Mouse (Mus musculus): ENCODE data around the gene Slc25a30. TPM values are rescaled to one million over a fixed set of nuclear protein-coding genes. Genes with fewer than 3 reads are reported as not detected.

Gene Slc25a30
- polyA plus RNA-seq, 2 experiments, result 2.0 to 3.8 TPM

DNA sequence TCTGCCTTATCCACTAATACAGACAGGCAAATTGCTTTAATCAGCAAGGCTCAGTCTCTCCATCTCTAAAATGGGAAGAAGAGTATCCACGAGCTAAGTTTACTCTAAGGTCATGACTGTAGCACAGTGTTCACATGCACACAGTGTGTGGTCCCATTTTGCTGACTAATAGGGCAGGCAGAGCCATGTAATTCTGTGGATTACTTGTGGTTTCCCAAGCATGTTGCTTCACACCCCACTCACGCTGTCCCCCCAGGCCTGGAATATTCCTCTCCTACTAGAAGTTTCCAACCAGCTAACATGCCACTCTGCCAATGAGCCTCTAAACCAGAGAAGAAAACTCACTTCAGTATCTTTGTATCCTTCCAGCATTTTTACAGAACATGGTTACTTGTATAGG lies 31.7 kb upstream of the Slc25a30 start:
- Histone ChIP-seq H3K4me2 (ENCODE audit: low read depth) (no peak overlapping the region), H3K4me1 (replicated peaks; ENCODE audit: control insufficient read depth in 2 of 2, insufficient read depth in 2 of 2, low read length in 1 of 2) (no peaks in the 10 kb centered on the region), H3K36me3 (replicated peaks; ENCODE audit: control insufficient read depth, insufficient read depth, low read depth) (no peaks in the 10 kb centered on the region), H3K9ac (replicated peaks) (no peak overlapping the region), H3K9me3 (ENCODE audit: control insufficient read depth, low read length) (no peaks in the 10 kb centered on the region), H3K4me3 (ENCODE audit: insufficient read depth in 1 of 2, low read depth in 2 of 2, low read length in 2 of 2) (no peak overlapping the region), H3K27ac (no peak overlapping the region), H3K27me3 (ENCODE audit: control insufficient read depth, insufficient read depth, low read length) (no peaks in the 10 kb centered on the region)
- DNase-seq (ENCODE audit: low read depth in 3 of 3, low spot score in 3 of 3), result no peak
- 46% methylated on average over 2 of the region's 2 CpGs for WGBS (ENCODE audit: insufficient replicate concordance)
- TF ChIP-seq EP300 (IDR thresholded peaks at IDR 0.05; ENCODE audit: low read depth) (no peak), CTCF (IDR thresholded peaks at IDR 0.05; ENCODE audit: low read depth) (no peak)
- no peak for ATAC-seq (ENCODE audit: insufficient read depth)

DNA sequence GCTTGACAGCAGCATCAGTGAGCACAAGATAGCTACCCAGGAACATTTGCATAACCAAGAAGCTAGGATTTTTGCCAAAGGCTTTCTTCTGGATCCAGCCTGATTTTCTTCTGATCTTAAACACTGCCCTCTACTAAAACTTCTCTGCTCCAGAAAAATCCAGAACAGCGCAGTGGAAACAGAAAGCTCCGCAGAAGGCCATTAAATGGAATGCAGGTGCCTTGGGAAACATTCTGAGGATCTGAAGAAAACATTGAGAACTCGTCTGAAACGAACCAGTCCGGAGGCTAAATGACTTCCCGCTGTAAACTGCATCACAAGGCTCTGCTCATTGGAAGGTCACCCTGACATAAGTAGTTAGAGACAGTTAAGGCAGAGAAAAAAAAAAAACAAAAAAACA lies 23.1 kb upstream of the Slc25a30 start:
- Histone ChIP-seq H3K9ac (replicated peaks) (no peak overlapping the region), H3K4me2 (ENCODE audit: low read depth) (no peak overlapping the region), H3K4me3 (ENCODE audit: insufficient read depth in 1 of 2, low read depth in 2 of 2, low read length in 2 of 2) (no peak overlapping the region), H3K36me3 (replicated peaks; ENCODE audit: control insufficient read depth, insufficient read depth, low read depth) (no peaks in the 10 kb centered on the region), H3K27ac (no peak overlapping the region), H3K9me3 (ENCODE audit: control insufficient read depth, low read length) (no peaks in the 10 kb centered on the region), H3K27me3 (ENCODE audit: control insufficient read depth, insufficient read depth, low read length) (no peaks in the 10 kb centered on the region; the same call in 1 of the 2 replicates), H3K4me1 (replicated peaks; ENCODE audit: control insufficient read depth in 2 of 2, insufficient read depth in 2 of 2, low read length in 1 of 2) (no peaks in the 10 kb centered on the region)
- ATAC-seq (ENCODE audit: insufficient read depth), result no peak
- 65% methylated on average over 6 of the region's 6 CpGs for WGBS (ENCODE audit: insufficient replicate concordance)
- no peak for DNase-seq (ENCODE audit: low read depth in 3 of 3, low spot score in 3 of 3)
- TF ChIP-seq CTCF (IDR thresholded peaks at IDR 0.05; ENCODE audit: low read depth) (no peak), EP300 (IDR thresholded peaks at IDR 0.05; ENCODE audit: low read depth) (no peak)

- Histone ChIP-seq H3K27me3 (ENCODE audit: control insufficient read depth, insufficient read depth, low read length) (no peaks in the 10 kb centered on the region; the same call in 1 of the 2 replicates), H3K4me3 (ENCODE audit: insufficient read depth in 1 of 2, low read depth in 2 of 2, low read length in 2 of 2) (no peak overlapping the region), H3K27ac (no peak overlapping the region), H3K4me1 (replicated peaks; ENCODE audit: control insufficient read depth in 2 of 2, insufficient read depth in 2 of 2, low read length in 1 of 2) (no peaks in the 10 kb centered on the region), H3K9ac (replicated peaks) (no peak overlapping the region), H3K36me3 (replicated peaks; ENCODE audit: control insufficient read depth, insufficient read depth, low read depth) (no peaks in the 10 kb centered on the region), H3K9me3 (ENCODE audit: control insufficient read depth, low read length) (no peaks in the 10 kb centered on the region), H3K4me2 (ENCODE audit: low read depth) (no peak overlapping the region)
- WGBS (ENCODE audit: insufficient replicate concordance), result 65% methylated on average over 8 of the region's 8 CpGs
- DNase-seq (ENCODE audit: low read depth in 3 of 3, low spot score in 3 of 3), result no peak
- no peak for ATAC-seq (ENCODE audit: insufficient read depth)
- TF ChIP-seq CTCF (IDR thresholded peaks at IDR 0.05; ENCODE audit: low read depth) (no peak), EP300 (IDR thresholded peaks at IDR 0.05; ENCODE audit: low read depth) (no peak)
Measured at GRCm38 (mm10) chr14:75807800-75808199, 21.0 kb upstream of the Slc25a30 start.

DNA sequence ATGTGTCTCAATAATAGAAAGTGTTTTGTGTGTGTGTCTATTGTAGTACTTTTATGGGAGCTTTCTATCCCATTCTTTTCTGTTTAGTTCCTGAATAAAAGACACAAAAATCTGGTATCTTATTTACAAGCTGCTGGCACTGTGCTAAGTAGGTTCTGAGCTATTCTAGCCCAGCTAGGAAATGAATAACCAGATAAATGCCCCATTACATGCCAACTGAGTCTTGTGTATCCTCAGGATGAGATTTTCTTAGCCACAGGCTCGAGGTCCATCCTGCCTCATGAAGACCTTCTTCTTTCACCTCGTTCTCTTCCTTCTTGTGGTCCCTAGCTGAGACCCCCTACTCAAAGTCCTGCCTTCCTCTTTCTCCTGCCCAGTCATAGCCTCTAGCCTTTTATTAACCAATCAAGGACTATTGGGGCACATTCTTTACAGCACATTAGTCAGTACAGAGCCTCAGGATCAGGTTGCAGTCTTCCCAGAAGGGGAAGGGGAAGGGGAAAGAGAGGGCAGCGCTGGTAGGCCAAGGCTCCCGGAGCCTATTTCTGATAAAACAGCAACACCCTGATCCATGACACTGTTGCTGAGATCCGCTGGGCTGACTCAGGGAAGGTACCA lies 11.0 kb upstream of the Slc25a30 start:
- Histone ChIP-seq H3K4me3 (ENCODE audit: insufficient read depth in 1 of 2, low read depth in 2 of 2, low read length in 2 of 2) (no peak overlapping the region), H3K27me3 (ENCODE audit: control insufficient read depth, insufficient read depth, low read length) (no peaks in the 10 kb centered on the region; the same call in 1 of the 2 replicates), H3K36me3 (replicated peaks; ENCODE audit: control insufficient read depth, insufficient read depth, low read depth) (no peaks in the 10 kb centered on the region), H3K9ac (replicated peaks) (no peak overlapping the region), H3K9me3 (ENCODE audit: control insufficient read depth, low read length) (no peaks in the 10 kb centered on the region), H3K27ac (no peak overlapping the region), H3K4me2 (ENCODE audit: low read depth) (no peak overlapping the region), H3K4me1 (replicated peaks; ENCODE audit: control insufficient read depth in 2 of 2, insufficient read depth in 2 of 2, low read length in 1 of 2) (no peaks in the 10 kb centered on the region)
- DNase-seq (ENCODE audit: low read depth in 3 of 3, low spot score in 3 of 3), result no peak
- no peak for ATAC-seq (ENCODE audit: insufficient read depth)
- 29% methylated on average over 5 of the region's 5 CpGs for WGBS (ENCODE audit: insufficient replicate concordance)
- no peak for TF ChIP-seq CTCF (IDR thresholded peaks at IDR 0.05; ENCODE audit: low read depth)
- TF ChIP-seq EP300 (IDR thresholded peaks at IDR 0.05; ENCODE audit: low read depth), result no peak

GRCm38 (mm10) chr14:75795918-75796317 lies 9.1 kb upstream of the Slc25a30 start:
- H3K4me3 ChIP-seq (ENCODE audit: insufficient read depth in 1 of 2, low read depth in 2 of 2, low read length in 2 of 2), result no peak overlapping the region
- no peaks in the 10 kb centered on the region for H3K9me3 ChIP-seq (ENCODE audit: control insufficient read depth, low read length)
- no peak overlapping the region for H3K9ac ChIP-seq (replicated peaks)
- DNase-seq (ENCODE audit: low read depth in 3 of 3, low spot score in 3 of 3), result no peak
- no peak overlapping the region for H3K4me2 ChIP-seq (ENCODE audit: low read depth)
- no peaks in the 10 kb centered on the region for H3K36me3 ChIP-seq (replicated peaks; ENCODE audit: control insufficient read depth, insufficient read depth, low read depth)
- H3K4me1 ChIP-seq (replicated peaks; ENCODE audit: control insufficient read depth in 2 of 2, insufficient read depth in 2 of 2, low read length in 1 of 2), result no peaks in the 10 kb centered on the region
- no peak for TF ChIP-seq EP300 (IDR thresholded peaks at IDR 0.05; ENCODE audit: low read depth)
- no peak for TF ChIP-seq CTCF (IDR thresholded peaks at IDR 0.05; ENCODE audit: low read depth)
- WGBS (ENCODE audit: insufficient replicate concordance), result 68% methylated on average over 4 of the region's 4 CpGs
- H3K27ac ChIP-seq, result no peak overlapping the region
- no peaks in the 10 kb centered on the region; the same call in 1 of the 2 replicates for H3K27me3 ChIP-seq (ENCODE audit: control insufficient read depth, insufficient read depth, low read length)
- no peak for ATAC-seq (ENCODE audit: insufficient read depth)

All from liver, embryonic 14.5 days (tissue).